Mouse (Mus musculus): ENCODE measurements around the gene Vat1.

DNA sequence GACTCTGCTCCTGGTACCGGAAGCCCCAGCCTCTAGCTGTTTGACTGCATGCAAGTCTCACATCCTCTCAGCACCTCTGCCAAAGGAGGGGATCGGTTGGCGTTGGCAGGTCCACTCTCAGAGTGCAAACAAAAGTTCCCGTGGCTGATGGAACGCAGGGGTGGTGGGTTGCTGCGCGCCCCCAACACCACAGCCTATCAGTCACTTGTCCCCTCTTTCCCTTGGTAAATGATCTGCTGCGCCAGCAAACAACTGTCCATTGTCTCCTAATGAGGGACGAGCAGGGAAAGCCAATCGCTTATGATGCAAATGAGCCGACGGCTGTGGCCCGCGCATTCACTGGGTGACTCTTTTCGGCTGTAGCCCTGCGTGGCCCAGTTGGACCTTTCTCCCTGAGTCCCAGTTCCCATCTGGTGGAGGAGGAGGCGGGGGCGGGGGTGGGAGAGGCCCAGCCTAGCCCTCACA lies 13.2 kb upstream of the Vat1 start:
- no peak for TF ChIP-seq CTCF (conservative IDR thresholded peaks at IDR 0.05; ENCODE audit: insufficient read depth, insufficient read length, low read depth, low read length)
- no peak for TF ChIP-seq POLR2A (IDR thresholded peaks at IDR 0.05; ENCODE audit: low read depth, low read length)
